Mouse (Mus musculus): ENCODE results near the gene Creld2. TPM values are rescaled to one million over a fixed set of nuclear protein-coding genes. Genes with fewer than 3 reads are reported as not detected.

The Creld2 gene
- polyA plus RNA-seq, 1 experiment from 2014 or later = 32.9 TPM

DNA sequence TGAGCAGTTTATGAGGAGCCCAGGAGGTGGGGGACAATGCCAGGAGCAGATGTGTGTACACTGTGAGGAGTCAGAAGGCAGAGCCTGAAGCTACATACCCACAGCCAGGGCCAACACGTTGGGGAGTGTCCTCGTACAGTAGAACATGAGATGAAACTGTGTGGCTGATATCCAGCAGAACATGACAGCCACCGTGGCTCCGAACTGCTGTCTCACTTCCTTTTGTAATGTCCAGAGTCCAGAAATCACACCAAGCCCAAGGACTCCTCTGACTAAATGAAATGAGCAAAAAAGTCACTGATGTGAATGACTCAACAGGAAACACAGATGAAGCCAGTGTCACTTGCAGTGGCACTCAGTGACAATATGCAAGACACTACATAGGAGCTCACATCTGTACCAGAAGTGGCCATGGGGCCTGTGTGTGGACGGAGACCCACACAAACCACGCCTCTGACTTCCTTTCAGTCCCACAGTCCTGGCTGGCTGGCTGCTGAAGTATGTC, 4.2 kb upstream of the Creld2 start:
- peaks cover 9% of the 10 kb centered on the region for H3K4me1 ChIP-seq (ENCODE audit: insufficient read depth)
- no peak overlapping the region for H3K27ac ChIP-seq (ENCODE audit: low read depth)
- no peak for TF ChIP-seq CTCF (IDR thresholded peaks at IDR 0.05; ENCODE audit: low read depth)
- no peak for TF ChIP-seq EP300 (IDR thresholded peaks at IDR 0.05; ENCODE audit: low read depth)

DNA sequence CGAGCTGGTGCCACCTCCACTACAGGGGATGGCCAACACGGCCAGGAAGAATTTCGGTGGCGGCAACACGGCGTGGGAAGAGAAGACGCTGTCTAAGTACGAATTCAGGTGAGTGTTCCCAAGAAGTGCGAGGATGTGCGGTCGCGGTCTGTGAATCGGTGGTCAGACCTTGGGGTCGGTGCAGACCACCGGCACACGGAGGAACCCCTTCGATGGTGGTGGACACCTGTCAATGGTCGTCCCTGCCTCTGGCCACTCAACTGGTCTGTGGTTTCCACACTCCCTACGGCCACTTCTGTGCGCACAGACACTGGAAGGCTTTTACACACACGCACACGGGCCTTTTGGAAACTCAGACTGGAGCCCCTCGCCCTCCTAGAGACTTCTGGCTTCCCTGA, 459 bp downstream of the Creld2 start:
- WGBS (ENCODE audit: insufficient replicate concordance) = under 1% methylated on average over 23 of the region's 23 CpGs
- peak overlapping the region; percentile 95 for H3K4me2 ChIP-seq (ENCODE audit: low read depth, low read length)
- ATAC-seq = no peak
- peak overlapping the region; percentile 83 for H3K4me3 ChIP-seq (ENCODE audit: low read depth, low read length)
- no peaks in the 10 kb centered on the region for H3K27me3 ChIP-seq (ENCODE audit: insufficient read depth, low read length)
- H3K4me1 ChIP-seq (ENCODE audit: insufficient read depth) = peaks cover 18% of the 10 kb centered on the region
- no peaks in the 10 kb centered on the region for H3K9me3 ChIP-seq (ENCODE audit: low read length)
- H3K9ac ChIP-seq (replicated peaks) = peak overlapping the region; percentile 77
- H3K36me3 ChIP-seq (replicated peaks; ENCODE audit: insufficient read depth, low read length) = peaks cover 20% of the 10 kb centered on the region
- TF ChIP-seq CTCF (IDR thresholded peaks at IDR 0.05; ENCODE audit: low read depth) = no peak
- TF ChIP-seq EP300 (IDR thresholded peaks at IDR 0.05; ENCODE audit: low read depth) = no peak
- DNase-seq = no peak
- peak overlapping the region; percentile 58 for H3K27ac ChIP-seq (ENCODE audit: low read depth)

More for the DNA sequence above, 4.2 kb upstream of the Creld2 start:
- Histone ChIP-seq H3K27me3 (ENCODE audit: insufficient read depth, low read length) (no peaks in the 10 kb centered on the region), H3K9me3 (ENCODE audit: low read length) (no peaks in the 10 kb centered on the region), H3K9ac (replicated peaks) (no peak overlapping the region), H3K4me3 (ENCODE audit: low read depth, low read length) (no peak overlapping the region), H3K4me2 (ENCODE audit: low read depth, low read length) (no peak overlapping the region), H3K36me3 (replicated peaks; ENCODE audit: insufficient read depth, low read length) (peaks cover 16% of the 10 kb centered on the region)
- no peak for DNase-seq
- ATAC-seq = no peak
- WGBS (ENCODE audit: insufficient replicate concordance) = 52% methylated on average over 6 of the region's 6 CpGs

DNA sequence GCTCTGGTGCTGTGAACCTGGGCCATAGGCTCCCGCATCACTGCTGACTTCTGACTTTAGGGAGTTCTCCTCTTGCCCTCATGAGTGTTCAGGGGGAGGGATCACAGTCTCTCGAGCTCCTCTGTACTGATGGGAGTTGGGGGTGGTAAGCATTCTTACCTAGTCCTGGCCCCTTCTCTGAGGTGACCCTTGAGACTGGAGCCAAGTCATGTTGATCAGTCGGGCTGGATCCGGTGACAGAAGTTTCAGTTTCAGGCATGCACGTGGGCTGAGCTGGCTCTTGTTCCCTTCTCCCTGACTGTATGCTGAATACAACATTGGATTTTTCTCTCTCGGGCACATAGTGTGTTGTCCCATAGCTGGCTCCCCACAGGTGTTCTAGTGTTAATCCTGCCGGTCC, 2.0 kb downstream of the Creld2 start:
- H3K27ac ChIP-seq (ENCODE audit: low read depth) = no peak overlapping the region
- no peaks in the 10 kb centered on the region for H3K9me3 ChIP-seq (ENCODE audit: low read length)
- DNase-seq (no peak), ATAC-seq (no peak)
- H3K4me3 ChIP-seq (ENCODE audit: low read depth, low read length) = no peak overlapping the region
- H3K27me3 ChIP-seq (ENCODE audit: insufficient read depth, low read length) = no peaks in the 10 kb centered on the region
- 76% methylated on average over 7 of the region's 7 CpGs for WGBS (ENCODE audit: insufficient replicate concordance)
- no peak overlapping the region for H3K9ac ChIP-seq (replicated peaks)
- no peak overlapping the region for H3K4me2 ChIP-seq (ENCODE audit: low read depth, low read length)
- TF ChIP-seq EP300 (IDR thresholded peaks at IDR 0.05; ENCODE audit: low read depth) = no peak
- no peak for TF ChIP-seq CTCF (IDR thresholded peaks at IDR 0.05; ENCODE audit: low read depth)
- H3K4me1 ChIP-seq (ENCODE audit: insufficient read depth) = peaks cover 18% of the 10 kb centered on the region
- peaks cover 21% of the 10 kb centered on the region for H3K36me3 ChIP-seq (replicated peaks; ENCODE audit: insufficient read depth, low read length)

DNA sequence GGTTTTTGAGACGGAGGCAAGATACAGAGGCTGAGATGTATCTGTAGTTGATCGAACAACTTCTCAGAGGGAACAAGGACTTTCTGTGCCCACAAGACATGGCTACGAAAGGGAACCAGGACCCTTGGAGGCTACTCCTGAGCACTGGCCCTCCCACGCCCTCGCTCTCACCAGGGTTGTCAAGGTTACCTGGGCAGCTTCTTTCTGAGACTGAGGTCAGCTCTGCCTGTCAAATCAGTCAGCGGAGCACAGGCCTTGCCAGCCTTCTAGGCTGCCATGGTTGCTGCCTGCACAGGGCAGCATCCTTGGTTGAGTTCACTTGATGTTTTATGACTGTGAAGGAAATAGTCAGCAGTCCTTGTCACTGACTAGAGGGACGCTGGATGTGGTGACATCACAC, 3.1 kb downstream of the Creld2 start:
- Histone ChIP-seq H3K27me3 (ENCODE audit: insufficient read depth, low read length) (no peaks in the 10 kb centered on the region), H3K4me3 (ENCODE audit: low read depth, low read length) (no peak overlapping the region), H3K9me3 (ENCODE audit: low read length) (no peaks in the 10 kb centered on the region), H3K4me1 (ENCODE audit: insufficient read depth) (peaks cover 18% of the 10 kb centered on the region), H3K4me2 (ENCODE audit: low read depth, low read length) (no peak overlapping the region), H3K27ac (ENCODE audit: low read depth) (no peak overlapping the region), H3K9ac (replicated peaks) (no peak overlapping the region), H3K36me3 (replicated peaks; ENCODE audit: insufficient read depth, low read length) (peaks cover 24% of the 10 kb centered on the region)
- no peak for ATAC-seq
- TF ChIP-seq CTCF (IDR thresholded peaks at IDR 0.05; ENCODE audit: low read depth) (no peak), EP300 (IDR thresholded peaks at IDR 0.05; ENCODE audit: low read depth) (no peak)
- 91% methylated on average over 7 of the region's 7 CpGs for WGBS (ENCODE audit: insufficient replicate concordance)
- DNase-seq = no peak

DNA sequence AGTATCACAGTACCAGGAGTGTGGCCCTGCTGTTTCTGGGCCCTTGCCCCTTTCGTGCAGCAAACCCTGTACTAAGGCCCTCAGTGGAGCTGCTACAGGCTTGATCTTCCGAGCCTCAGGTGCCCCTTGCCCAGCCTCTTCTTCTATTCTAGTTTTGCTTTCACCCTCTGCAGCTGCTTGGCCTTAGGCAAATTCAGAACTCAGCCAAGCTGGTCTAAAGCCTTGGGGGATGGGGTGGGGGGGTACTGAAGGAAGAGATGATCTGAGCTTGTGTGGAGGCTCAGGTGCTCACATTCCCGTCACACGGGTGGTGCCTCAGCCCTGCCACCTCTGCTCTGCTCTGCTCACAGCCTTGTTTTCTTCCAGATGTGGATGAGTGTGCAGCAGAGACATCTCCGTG, 3.9 kb downstream of the Creld2 start:
- no peak overlapping the region for H3K9ac ChIP-seq (replicated peaks)
- no peak for TF ChIP-seq EP300 (IDR thresholded peaks at IDR 0.05; ENCODE audit: low read depth)
- no peak for TF ChIP-seq CTCF (IDR thresholded peaks at IDR 0.05; ENCODE audit: low read depth)
- peaks cover 24% of the 10 kb centered on the region for H3K36me3 ChIP-seq (replicated peaks; ENCODE audit: insufficient read depth, low read length)
- ATAC-seq (no peak), DNase-seq (no peak)
- H3K4me2 ChIP-seq (ENCODE audit: low read depth, low read length) = no peak overlapping the region
- no peak overlapping the region for H3K4me3 ChIP-seq (ENCODE audit: low read depth, low read length)
- H3K4me1 ChIP-seq (ENCODE audit: insufficient read depth) = peaks cover 16% of the 10 kb centered on the region
- no peaks in the 10 kb centered on the region for H3K9me3 ChIP-seq (ENCODE audit: low read length)
- H3K27me3 ChIP-seq (ENCODE audit: insufficient read depth, low read length) = no peaks in the 10 kb centered on the region
- H3K27ac ChIP-seq (ENCODE audit: low read depth) = no peak overlapping the region
- 84% methylated on average over 5 of the region's 5 CpGs for WGBS (ENCODE audit: insufficient replicate concordance)

DNA sequence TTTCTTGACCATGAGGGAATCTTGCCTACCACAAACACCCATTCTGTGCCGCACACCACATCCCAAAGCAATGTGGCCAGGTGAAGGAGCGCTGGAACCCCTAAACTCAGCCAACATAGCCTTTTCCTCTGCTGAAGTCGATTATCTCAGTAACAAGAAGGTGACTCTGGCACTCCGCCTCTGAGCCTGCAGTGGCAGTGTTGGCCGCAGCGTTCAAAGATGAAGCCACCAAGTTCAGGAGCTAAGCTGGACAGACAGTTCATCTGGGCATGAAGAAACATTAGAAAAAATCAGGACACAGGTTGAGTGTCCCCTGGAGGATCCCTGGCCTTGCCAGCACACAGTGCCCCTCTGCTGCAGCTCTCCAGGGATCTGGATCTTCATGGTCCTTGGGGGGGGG, 8.0 kb downstream of the Creld2 start:
- TF ChIP-seq EP300 (IDR thresholded peaks at IDR 0.05; ENCODE audit: low read depth) (no peak), CTCF (IDR thresholded peaks at IDR 0.05; ENCODE audit: low read depth) (no peak)
- H3K4me3 ChIP-seq (ENCODE audit: low read depth, low read length) = no peak overlapping the region
- H3K4me1 ChIP-seq (ENCODE audit: insufficient read depth) = peaks cover 14% of the 10 kb centered on the region
- H3K9ac ChIP-seq (replicated peaks) = no peak overlapping the region
- H3K36me3 ChIP-seq (replicated peaks; ENCODE audit: insufficient read depth, low read length) = peaks cover 22% of the 10 kb centered on the region
- ATAC-seq (no peak), DNase-seq (no peak)
- 83% methylated on average over 6 of the region's 6 CpGs for WGBS (ENCODE audit: insufficient replicate concordance)
- no peaks in the 10 kb centered on the region for H3K9me3 ChIP-seq (ENCODE audit: low read length)
- H3K27me3 ChIP-seq (ENCODE audit: insufficient read depth, low read length) = no peaks in the 10 kb centered on the region
- no peak overlapping the region for H3K27ac ChIP-seq (ENCODE audit: low read depth)
- H3K4me2 ChIP-seq (ENCODE audit: low read depth, low read length) = no peak overlapping the region
